ENCODE assay signal across 25 mouse cellular contexts in genomic region chr2:149835091-149835490, GRCm38 (mm10). TPM values are rescaled to one million over a fixed set of nuclear protein-coding genes. Genes with fewer than 3 reads are reported as not detected.
DNase-seq lines count a peak whose midpoint lies in the region; ATAC-seq and TF ChIP-seq lines count a peak whose summit lies in the region.
"Had no signal": no experiment of that assay in that cellular context is flagged by ENCODE, and none has a peak within 500 bp of the region (broad histone marks: within the 10 kb centered on the region; RNA-seq: fewer than 3 reads in every experiment).

No protein-coding gene starts in this region.

- WGBS in forebrain, embryonic 13.5 days, result 90% methylated on average over 1 of the region's 1 CpGs

- no peak overlapping the region for H3K4me2 ChIP-seq in forebrain, embryonic 13.5 days
- H3K4me2 ChIP-seq: embryonic facial prominence, embryonic 12.5 days; forebrain, embryonic 12.5 days; forebrain, embryonic 15.5 days had no signal

- peak; percentile 45 for DNase-seq in ES-CJ7 (ENCODE audit: low read depth, low spot score)
- peak; percentile 68 for DNase-seq in R1 (ENCODE audit: low read depth, low spot score)
- no peak for DNase-seq in cerebellum, adult 9-11 months
- DNase-seq: adrenal gland, adult 8-10 months; adrenal gland, postnatal 14 days; adrenal gland, postnatal 36 days; cerebellum, adult 11 months; cerebellum, adult 18-20 months; cerebellum, adult 8-10 months; cerebellum, postnatal 10 days; cerebellum, postnatal 25 days; forebrain, postnatal 0 days had no signal

- H3K4me3 ChIP-seq in embryonic fibroblast, embryonic 13.5 days (ENCODE audit: insufficient read depth, low read length), result no peak overlapping the region
- no peak overlapping the region for H3K4me3 ChIP-seq in forebrain, embryonic 13.5 days
- H3K4me3 ChIP-seq: embryonic facial prominence, embryonic 10.5 days; embryonic facial prominence, embryonic 12.5 days; erythroblast, embryonic 14.5 days; forebrain, embryonic 10.5 days; forebrain, embryonic 12.5 days; forebrain, embryonic 15.5 days had no signal

- H3K27ac ChIP-seq in embryonic fibroblast, embryonic 13.5 days (ENCODE audit: insufficient read depth, low read length), result peak overlapping the region; percentile 72; the same call in 1 of the 2 replicates
- H3K27ac ChIP-seq in forebrain, embryonic 13.5 days, result no peak overlapping the region
- H3K27ac ChIP-seq: embryonic facial prominence, embryonic 10.5 days; embryonic facial prominence, embryonic 12.5 days; forebrain, embryonic 10.5 days; forebrain, embryonic 12.5 days; forebrain, embryonic 15.5 days had no signal

- peaks cover 4% of the 10 kb centered on the region for H3K4me1 ChIP-seq in embryonic fibroblast, embryonic 13.5 days (ENCODE audit: control insufficient read depth, insufficient read depth, low read length)
- H3K4me1 ChIP-seq in forebrain, embryonic 13.5 days, result peaks cover 18% of the 10 kb centered on the region

- H3K36me3 ChIP-seq in forebrain, embryonic 13.5 days (ENCODE audit: poor library complexity, severe bottlenecking), result no peaks in the 10 kb centered on the region
- H3K36me3 ChIP-seq: embryonic facial prominence, embryonic 10.5 days; embryonic facial prominence, embryonic 12.5 days; forebrain, embryonic 10.5 days; forebrain, embryonic 12.5 days; forebrain, embryonic 15.5 days; G1E had no signal

- no peak for TF ChIP-seq POLR2A in embryonic fibroblast, embryonic 13.5 days (IDR thresholded peaks at IDR 0.05; ENCODE audit: low read depth, low read length)

- ATAC-seq in forebrain, embryonic 13.5 days, result no peak
- ATAC-seq: activated CD4-positive, CD25-positive, alpha-beta regulatory T cell, adult 4 months; forebrain, embryonic 15.5 days; forebrain, postnatal 0 days; Patski had no signal

- no peaks in the 10 kb centered on the region for H3K9me3 ChIP-seq in forebrain, embryonic 13.5 days (replicated peaks)
- H3K9me3 ChIP-seq: embryonic facial prominence, embryonic 10.5 days; embryonic facial prominence, embryonic 12.5 days; forebrain, embryonic 10.5 days; forebrain, embryonic 12.5 days; forebrain, embryonic 15.5 days had no signal

- TF ChIP-seq CTCF in embryonic fibroblast, embryonic 13.5 days (IDR thresholded peaks at IDR 0.05; ENCODE audit: borderline replicate concordance, insufficient read depth, low read length), result no peak

- peaks cover 30% of the 10 kb centered on the region for H3K27me3 ChIP-seq in forebrain, embryonic 13.5 days

- H3K9ac ChIP-seq in forebrain, embryonic 13.5 days, result no peak overlapping the region
- H3K9ac ChIP-seq: embryonic facial prominence, embryonic 12.5 days; forebrain, embryonic 12.5 days; forebrain, embryonic 15.5 days; forebrain, postnatal 0 days had no signal

RNA-seq across cellular contexts. Expression of gene C530025M09Rik, which starts 4.1 kb away (rescaled TPM):
- not detected in 2 replicates for polyA plus RNA-seq in embryonic fibroblast, embryonic 13.5 days (2011; ENCODE audit: insufficient read length, low read depth, missing spikeins)
- polyA plus RNA-seq in forebrain, embryonic 13.5 days (2015; fragmentation: Nextera tagmentation; extraction: Ambion mirVana), result 0.64 and 0.75 TPM in 2 replicates
- polyA plus RNA-seq: activated CD4-positive, CD25-positive, alpha-beta regulatory T cell, adult 4 months; C2C12; embryonic facial prominence, embryonic 10.5 days; embryonic facial prominence, embryonic 14.5 days; erythroblast, embryonic 14.5 days; G1E; Patski had no signal

RNA-seq across cellular contexts. Expression of gene Syndig1, which starts 6.1 kb away (rescaled TPM):
- polyA plus RNA-seq in embryonic fibroblast, embryonic 13.5 days (2011; ENCODE audit: insufficient read length, low read depth, missing spikeins), result 5.9 and 8.0 TPM in 2 replicates
- 8.2 and 9.8 TPM in 2 replicates for polyA plus RNA-seq in forebrain, embryonic 13.5 days (2015; fragmentation: Nextera tagmentation; extraction: Ambion mirVana)
- polyA plus RNA-seq: C2C12; erythroblast, embryonic 14.5 days; G1E had no signal
